Mouse (Mus musculus) embryonic fibroblast, embryonic 13.5 days (primary cell): Measurements from ENCODE around the gene Clca4a.

Source experiments
- CTCF ChIP-seq: IDR thresholded peaks from 2 replicates; pipeline ENCODE4 v1.5.1; 2011; ENCODE audit warnings: mild to moderate bottlenecking, control low read depth, low read length, moderate library complexity, borderline replicate concordance; ENCODE audit not compliant: insufficient read depth
- POLR2A ChIP-seq: IDR thresholded peaks from 2 replicates; pipeline ENCODE4 v1.6.1; 2011; ENCODE audit warnings: low read depth, mild to moderate bottlenecking, control low read depth, low read length, moderate library complexity

- no peak for TF ChIP-seq CTCF
- TF ChIP-seq POLR2A: no peak
Observed at GRCm38 (mm10) chr3:145017807-145018206, 43.0 kb upstream of the Clca4a start.
